Comparison of ENCODE assay signal across 8 mouse cellular contexts in genomic region chr7:44560435-44561400, GRCm38 (mm10). TPM values are rescaled to one million over a fixed set of nuclear protein-coding genes. Genes with fewer than 3 reads are reported as not detected.
DNase-seq lines count a peak whose midpoint lies in the region; ATAC-seq and TF ChIP-seq lines count a peak whose summit lies in the region.

No protein-coding gene starts in this region.

- ATAC-seq in activated CD4-positive, CD25-positive, alpha-beta regulatory T cell, adult 4 months = peak; percentile 59
- peak; percentile 54; the same call in 1 of the 2 replicates for ATAC-seq in lung, embryonic 14.5 days (ENCODE audit: insufficient read depth)
- peak; percentile 89 for ATAC-seq in neutrophil, adult 5-6 weeks (ENCODE audit: extremely low read depth, insufficient number of reproducible peaks, low FRiP score, poor library complexity, severe bottlenecking)

- TF ChIP-seq POLR2A in cortical plate, adult 2 months (IDR thresholded peaks at IDR 0.05; ENCODE audit: extremely low read depth, insufficient read depth, low read length) = no peak

- no peaks in the 10 kb centered on the region for H3K27me3 ChIP-seq in lung, embryonic 14.5 days (ENCODE audit: insufficient read depth, low read length)

- peak; percentile 66 to 85 for DNase-seq in CD8-positive naive resting alpha-beta T cell, adult 2 months (ENCODE audit: low read depth in 2 of 2, low spot score in 2 of 2)
- peak; percentile 62 to 66 for DNase-seq in gastrocnemius, postnatal 4 days (ENCODE audit: low spot score in 2 of 2)
- DNase-seq in kidney, postnatal 36 days = peak; percentile 82 to 93
- DNase-seq in lung, embryonic 14.5 days = peak; percentile 96
- DNase-seq in thymus, postnatal 10 days (ENCODE audit: low spot score in 2 of 2) = peak; percentile 68 to 83

- no peaks in the 10 kb centered on the region for H3K36me3 ChIP-seq in lung, embryonic 14.5 days (ENCODE audit: insufficient read depth)

- TF ChIP-seq CTCF in cortical plate, adult 2 months (IDR thresholded peaks at IDR 0.05; ENCODE audit: extremely low read depth, insufficient read depth, low read length) = peak; percentile 80
- TF ChIP-seq CTCF in lung, embryonic 14.5 days (IDR thresholded peaks at IDR 0.05; ENCODE audit: low read depth) = peak; percentile 84

- no peak overlapping the region for H3K4me2 ChIP-seq in lung, embryonic 14.5 days

- WGBS in lung, embryonic 14.5 days = 50% methylated on average over 18 of the region's 18 CpGs

- no peak overlapping the region for H3K9ac ChIP-seq in lung, embryonic 14.5 days

- no peak overlapping the region for H3K27ac ChIP-seq in cortical plate, adult 2 months (ENCODE audit: insufficient read depth, low read length)
- no peak overlapping the region for H3K27ac ChIP-seq in lung, embryonic 14.5 days (ENCODE audit: low read depth)

- H3K4me3 ChIP-seq in cortical plate, adult 2 months (ENCODE audit: insufficient read depth, low read length) = no peak overlapping the region
- H3K4me3 ChIP-seq in lung, embryonic 14.5 days (ENCODE audit: low read depth, low read length) = no peak overlapping the region

- H3K4me1 ChIP-seq in cortical plate, adult 2 months (ENCODE audit: control insufficient read depth, insufficient read depth, low read length) = no peaks in the 10 kb centered on the region
- H3K4me1 ChIP-seq in lung, embryonic 14.5 days (ENCODE audit: insufficient read depth) = no peaks in the 10 kb centered on the region

- H3K9me3 ChIP-seq in lung, embryonic 14.5 days (ENCODE audit: low read depth, low read length) = no peaks in the 10 kb centered on the region

RNA-seq across cellular contexts. Expression of gene Nr1h2, which starts 7.0 kb away (rescaled TPM):
- polyA plus RNA-seq in activated CD4-positive, CD25-positive, alpha-beta regulatory T cell, adult 4 months (2017; shearing (Covaris generic)) = 10 to 100 TPM; 38.0 to 61.3 TPM
- 89.5 and 89.6 TPM in 2 replicates for polyA plus RNA-seq in cortical plate, adult 2 months (2012; rRNA removed)
- total RNA-seq in gastrocnemius, postnatal 4 days (2021) = 10 to 100 TPM; 38.3 to 45.3 TPM
- 61.1 and 66.0 TPM in 2 replicates for polyA plus RNA-seq in lung, embryonic 14.5 days (2014; fragmentation: Nextera tagmentation; extraction: Ambion mirVana)
- total RNA-seq in neutrophil, adult 5-6 weeks (2017) = 180 and 184 TPM in 2 replicates

RNA-seq across cellular contexts. Expression of gene Napsa, which starts 11.5 kb away (rescaled TPM):
- polyA plus RNA-seq in activated CD4-positive, CD25-positive, alpha-beta regulatory T cell, adult 4 months (2017; shearing (Covaris generic)) = 1 to 10 TPM in 1 of 2 experiments, under 1 TPM in 1; 0.38 to 2.8 TPM
- polyA plus RNA-seq in cortical plate, adult 2 months (2012; rRNA removed) = 0.26 and 0.61 TPM in 2 replicates
- under 1 TPM; 0.65 to 0.81 TPM for total RNA-seq in gastrocnemius, postnatal 4 days (2021)
- polyA plus RNA-seq in lung, embryonic 14.5 days (2014; fragmentation: Nextera tagmentation; extraction: Ambion mirVana) = 4.7 and 6.8 TPM in 2 replicates
- 115 and 117 TPM in 2 replicates for total RNA-seq in neutrophil, adult 5-6 weeks (2017)

RNA-seq across cellular contexts. Expression of gene Pold1, which starts 12.1 kb away (rescaled TPM):
- 10 to 100 TPM; 19.2 to 27.6 TPM for polyA plus RNA-seq in activated CD4-positive, CD25-positive, alpha-beta regulatory T cell, adult 4 months (2017; shearing (Covaris generic))
- 11.1 and 11.6 TPM in 2 replicates for polyA plus RNA-seq in cortical plate, adult 2 months (2012; rRNA removed)
- total RNA-seq in gastrocnemius, postnatal 4 days (2021) = 10 to 100 TPM; 32.0 to 35.2 TPM
- 91.6 and 105 TPM in 2 replicates for polyA plus RNA-seq in lung, embryonic 14.5 days (2014; fragmentation: Nextera tagmentation; extraction: Ambion mirVana)
- total RNA-seq in neutrophil, adult 5-6 weeks (2017) = 53.4 and 61.8 TPM in 2 replicates

RNA-seq across cellular contexts. Expression of gene Spib, which starts 28.8 kb away (rescaled TPM):
- polyA plus RNA-seq in activated CD4-positive, CD25-positive, alpha-beta regulatory T cell, adult 4 months (2017; shearing (Covaris generic)) = 1 to 10 TPM in 1 of 2 experiments, not detected in 1; 2.6 TPM
- 0.08 and 0.27 TPM in 2 replicates for polyA plus RNA-seq in cortical plate, adult 2 months (2012; rRNA removed)
- total RNA-seq in gastrocnemius, postnatal 4 days (2021) = under 1 TPM; 0.26 to 0.27 TPM
- polyA plus RNA-seq in lung, embryonic 14.5 days (2014; fragmentation: Nextera tagmentation; extraction: Ambion mirVana) = 0.07 and 0.18 TPM in 2 replicates
- total RNA-seq in neutrophil, adult 5-6 weeks (2017) = 205 and 207 TPM in 2 replicates

RNA-seq across cellular contexts. Expression of gene Kcnc3, which starts 29.7 kb away (rescaled TPM):
- not detected for polyA plus RNA-seq in activated CD4-positive, CD25-positive, alpha-beta regulatory T cell, adult 4 months (2017; shearing (Covaris generic))
- polyA plus RNA-seq in cortical plate, adult 2 months (2012; rRNA removed) = 54.9 and 62.0 TPM in 2 replicates
- 1 to 10 TPM in 1 of 2 experiments, under 1 TPM in 1; 0.91 to 1.1 TPM for total RNA-seq in gastrocnemius, postnatal 4 days (2021)
- 0.70 and 0.97 TPM in 2 replicates for polyA plus RNA-seq in lung, embryonic 14.5 days (2014; fragmentation: Nextera tagmentation; extraction: Ambion mirVana)
- total RNA-seq in neutrophil, adult 5-6 weeks (2017) = 0.81 and 1.4 TPM in 2 replicates
